Mouse (Mus musculus) erythroblast, embryonic 14.5 days (primary cell): Measurements from ENCODE around the gene Galnt2.

Experiments used
- GATA1 ChIP-seq: IDR thresholded peaks from 2 replicates; pipeline ENCODE4 v1.6.1; 2012; ENCODE audit warnings: low read length, inconsistent platforms, mixed read lengths
- TAL1 ChIP-seq: IDR thresholded peaks from 3 replicates; pipeline ENCODE4 v1.6.1; 2012; ENCODE audit warnings: low read length, inconsistent platforms, mixed read lengths

DNA sequence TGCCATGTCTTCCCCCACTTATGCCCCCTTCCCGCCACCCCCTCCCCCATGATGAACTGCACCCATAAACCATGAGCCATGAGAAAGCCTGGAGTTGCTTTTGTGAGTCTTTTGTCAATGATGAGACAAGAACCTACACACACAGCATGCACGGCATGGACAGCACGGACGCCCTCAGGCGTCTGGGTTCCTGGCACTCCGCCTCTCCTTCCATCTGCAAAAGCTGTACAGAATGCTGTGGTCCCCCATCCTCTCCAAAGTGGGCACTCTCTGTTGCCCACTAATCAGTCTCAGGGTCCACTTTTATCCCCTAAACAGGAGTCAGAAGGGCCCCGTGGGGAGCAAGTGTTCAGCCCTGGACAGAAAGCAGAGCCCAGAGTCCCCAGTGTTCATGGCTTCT, 163.8 kb downstream of the Galnt2 start:
- TF ChIP-seq GATA1 (no peak), TAL1 (no peak)
